Mouse (Mus musculus) WW6 (cell line): ENCODE results near the gene Lmntd2.
A peak's percentile ranks its signal among the peaks of the same experiment; 100 is the strongest.

Source experiments
- DNase-seq: peaks from one replicate; pipeline ENCODE4 v3.0.0-alpha.2; 2013; ENCODE audit warnings: low read depth, low spot score

Gene Lmntd2

DNA sequence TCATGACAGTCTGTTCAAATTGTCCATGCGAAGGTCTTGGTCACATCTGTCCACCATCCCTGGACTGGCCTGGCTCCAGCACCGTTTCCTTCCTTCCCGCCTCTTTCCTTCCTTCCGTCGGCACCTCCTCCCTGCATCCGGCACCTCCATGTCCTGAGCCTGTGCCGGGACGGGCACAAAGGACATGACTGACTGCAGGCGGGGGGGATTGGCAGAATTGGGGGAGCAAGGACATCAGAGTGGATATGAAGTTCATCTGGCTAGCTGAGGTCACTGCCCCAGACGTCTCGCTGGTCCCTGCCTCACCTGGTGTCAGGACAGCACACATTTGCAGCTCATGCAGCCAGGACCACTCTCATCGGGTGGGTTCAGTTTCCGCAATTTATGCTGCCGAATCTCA is 22.8 kb downstream of the Lmntd2 start:
- no peak for DNase-seq

- no peak for DNase-seq
Measured at GRCm38 (mm10) chr7:141190220-141190619, 23.7 kb downstream of the Lmntd2 start.

DNA sequence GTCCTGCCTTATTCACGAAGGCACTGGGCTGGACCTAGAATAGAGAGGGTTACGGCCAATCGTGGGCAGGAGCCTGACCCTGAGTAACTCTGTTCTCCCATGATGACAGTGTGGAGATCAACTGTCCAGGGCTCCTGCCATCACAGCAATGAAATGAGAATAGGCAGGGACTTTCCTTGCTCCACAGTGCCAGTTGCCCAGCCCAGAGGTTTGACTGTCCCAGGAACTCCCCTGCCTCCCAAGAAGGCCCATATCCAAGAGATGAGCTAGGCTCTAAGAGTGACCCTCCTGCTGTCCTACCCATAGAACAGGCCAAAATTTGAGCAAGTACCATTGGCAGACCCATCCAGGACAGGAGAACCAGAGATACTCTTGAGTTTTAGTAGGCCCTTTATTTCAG is 25.1 kb downstream of the Lmntd2 start:
- DNase-seq, result no peak

GRCm38 (mm10) chr7:141188194-141188593 is 25.7 kb downstream of the Lmntd2 start:
- no peak for DNase-seq

DNA sequence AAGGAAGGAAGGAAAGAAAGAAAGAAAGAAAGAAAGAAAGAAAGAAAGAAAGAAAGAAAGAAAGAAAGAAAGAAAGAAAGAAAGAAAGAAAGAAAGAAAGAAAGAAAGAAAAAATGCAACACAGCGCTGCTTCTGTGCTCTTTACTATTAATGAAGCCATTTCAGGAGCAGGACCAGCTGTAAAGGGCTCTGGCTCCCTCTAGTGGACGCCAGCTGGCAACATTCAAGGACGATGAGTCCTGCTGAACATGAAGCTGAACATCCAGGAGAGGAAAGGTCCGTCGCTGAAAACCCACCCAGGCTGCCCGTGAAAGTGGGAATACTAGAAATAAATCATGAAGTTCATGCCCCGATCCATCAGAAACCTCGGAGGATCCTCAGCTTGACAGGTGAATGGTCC is 37.7 kb downstream of the Lmntd2 start:
- peak; percentile 67 for DNase-seq

- DNase-seq, result no peak
Measured at GRCm38 (mm10) chr7:141175068-141175467, 38.8 kb downstream of the Lmntd2 start.

- DNase-seq, result no peak
Measured at GRCm38 (mm10) chr7:141173323-141173850, 40.5 kb downstream of the Lmntd2 start.

DNA sequence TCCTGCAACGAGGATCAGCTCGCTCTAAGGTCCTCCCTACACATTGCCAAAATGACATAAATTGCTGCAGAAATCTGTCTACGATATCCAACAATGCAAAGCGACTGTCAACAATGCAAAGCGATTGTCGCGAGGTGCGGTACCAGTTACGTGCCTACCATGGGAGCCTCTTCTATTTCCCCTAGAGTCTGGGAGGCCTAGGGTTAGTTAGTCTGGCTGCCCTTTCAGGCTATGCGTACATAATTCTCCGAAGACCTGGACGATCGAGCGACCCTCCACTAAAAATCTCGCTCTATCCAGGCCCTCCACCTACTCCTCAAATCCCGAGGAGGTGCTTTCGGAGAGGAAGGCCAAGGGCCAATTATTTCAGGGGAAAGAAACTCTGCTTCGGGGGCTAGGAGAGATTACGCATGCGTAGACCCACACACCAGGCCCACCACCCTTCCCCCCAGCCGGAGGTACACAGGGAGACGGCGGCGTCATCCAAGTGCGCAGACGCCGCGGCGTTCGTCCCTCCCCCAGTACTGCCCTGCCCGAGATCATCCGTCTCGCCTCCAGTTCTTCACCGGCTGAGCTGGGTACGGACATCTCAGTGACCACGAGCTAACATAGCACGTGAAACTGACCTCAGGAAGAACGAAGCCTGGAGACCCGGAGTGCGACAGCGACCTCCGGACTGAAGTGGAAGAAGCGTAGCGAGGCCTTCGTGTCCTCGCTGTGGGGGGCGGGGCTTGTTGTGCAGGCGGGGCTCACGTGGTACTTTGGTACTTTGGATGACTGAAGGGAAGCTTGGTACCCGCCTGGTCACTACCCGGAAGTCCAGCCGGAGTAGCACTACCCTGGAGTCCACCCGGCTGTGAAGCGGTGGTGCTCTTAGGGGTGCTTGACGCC is 41.5 kb downstream of the Lmntd2 start, which contains the start of gene Rnh1:
TSS of gene Rnh1 (minus strand) at position 742 of the 891 bp plus-strand sequence.
- DNase-seq, result peak; percentile 84

DNA sequence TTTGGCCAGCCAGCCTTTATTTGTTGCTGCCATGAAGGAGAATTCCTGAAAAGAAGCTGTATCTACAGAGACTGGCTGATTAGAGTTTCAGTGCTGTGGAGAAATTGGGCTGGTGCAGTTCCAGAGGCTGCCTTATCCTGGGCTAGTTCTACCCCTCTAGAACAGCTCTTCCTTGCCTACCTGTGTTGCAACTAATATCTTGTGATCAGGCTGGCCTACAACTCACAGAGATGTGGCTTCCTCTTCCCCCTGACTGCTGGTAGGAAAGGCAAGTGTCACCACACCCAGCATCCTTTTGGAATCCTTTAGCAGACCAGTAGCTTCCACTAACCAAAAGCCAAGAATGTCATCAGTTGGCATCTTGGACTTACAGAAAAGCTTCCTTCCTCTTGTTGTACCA is 44.0 kb downstream of the Lmntd2 start:
- DNase-seq, result no peak

- DNase-seq, result no peak
Measured at GRCm38 (mm10) chr7:141169300-141169699, 44.6 kb downstream of the Lmntd2 start.

DNA sequence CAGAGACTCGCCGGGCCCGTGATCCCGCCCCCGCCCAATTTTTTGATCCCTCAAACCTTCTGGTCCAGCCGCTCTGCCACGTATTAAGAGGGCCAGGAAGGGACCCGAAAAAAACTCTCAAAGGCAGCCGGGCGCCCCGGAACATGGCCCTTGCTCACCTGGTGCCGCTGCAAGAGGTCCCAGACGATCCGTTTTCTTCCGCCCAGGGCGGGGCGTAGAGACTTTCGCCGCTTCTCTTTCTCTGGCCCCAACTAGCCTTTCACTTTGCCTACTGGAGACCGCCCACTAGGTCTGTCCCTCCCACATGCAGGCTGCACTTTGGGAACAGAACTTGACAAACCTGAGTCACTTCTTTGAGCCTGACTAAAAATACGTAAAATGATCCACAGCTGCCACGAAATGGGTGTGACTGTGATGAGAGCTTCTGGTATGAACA is 45.3 kb downstream of the Lmntd2 start:
- no peak for DNase-seq

DNA sequence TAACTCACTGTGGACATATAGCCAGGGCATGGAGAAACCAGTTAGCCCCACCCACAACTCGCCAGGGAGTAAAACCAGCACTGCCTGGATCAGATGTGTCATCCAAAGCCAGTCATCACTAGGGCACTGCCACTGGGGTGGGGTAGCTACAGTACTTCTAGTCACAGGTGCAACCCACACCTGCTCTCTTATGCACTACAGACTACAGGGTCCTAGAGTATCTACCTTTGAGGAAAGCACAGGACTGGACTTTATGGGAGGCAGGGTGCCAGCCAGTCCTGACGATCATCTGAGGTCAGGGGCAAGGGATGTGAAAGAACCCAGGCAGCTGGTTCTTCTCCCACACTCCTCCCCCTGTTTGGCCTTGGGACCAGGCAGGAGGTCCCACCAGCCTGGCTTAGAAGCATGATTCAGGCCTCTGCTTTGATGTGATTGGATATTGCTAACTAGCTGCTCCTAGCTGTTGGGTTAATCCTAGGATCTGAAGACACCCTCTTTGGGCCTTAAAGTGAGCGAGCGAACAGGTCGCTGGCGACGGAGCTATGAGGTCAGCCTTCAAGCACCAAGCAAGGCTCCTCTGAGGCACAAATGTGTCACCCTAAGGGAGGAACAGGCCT is 45.9 kb downstream of the Lmntd2 start:
- DNase-seq, result no peak

DNA sequence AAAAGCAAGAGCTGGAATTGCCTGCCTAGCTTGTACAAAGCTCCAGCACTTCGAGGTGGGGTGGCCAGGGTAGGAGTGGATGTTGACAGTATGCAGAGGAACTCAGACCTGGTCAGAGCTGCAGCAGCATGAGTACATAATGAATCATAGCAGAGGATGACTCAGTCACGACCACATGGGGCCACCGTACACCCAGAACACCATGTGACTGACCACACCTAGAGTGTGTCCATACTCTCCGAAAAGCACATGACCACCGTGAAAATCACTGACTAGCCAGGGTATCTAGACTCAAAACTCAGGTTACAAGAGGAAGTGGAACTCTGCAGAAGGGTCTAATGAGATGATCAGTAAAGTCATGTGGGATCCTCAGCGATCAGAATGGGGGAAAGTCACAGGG is 49.0 kb downstream of the Lmntd2 start:
- DNase-seq, result no peak

DNA sequence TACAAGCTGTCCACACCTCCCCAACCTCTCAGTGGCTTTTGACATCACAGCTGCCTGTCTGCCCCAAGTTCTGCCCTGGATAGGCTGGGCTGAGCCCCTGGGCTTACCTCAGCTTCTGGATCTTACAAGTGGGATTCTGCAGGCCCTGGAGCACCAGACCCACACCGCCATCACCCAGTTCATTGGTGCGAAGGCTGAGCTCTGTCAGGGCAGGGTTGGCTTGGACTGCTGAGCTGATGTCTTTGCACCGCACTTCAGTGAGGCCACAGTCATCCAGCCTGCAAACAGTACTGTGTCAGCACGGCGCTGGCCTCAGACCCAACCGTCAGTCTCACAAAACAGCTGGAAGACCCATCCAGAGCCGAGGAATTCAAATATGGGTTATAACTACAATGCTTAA is 49.5 kb downstream of the Lmntd2 start:
- no peak for DNase-seq
